Mouse (Mus musculus): ENCODE measurements at regions not wholly inside any gene's neighbourhood (a gene's known extent, or its start where the extent isn't known, plus 50 kb on each side); places are given as distances from the start of the nearest gene placed in this dataset.

GRCm38 (mm10) chr13:34497667-34498066 lies 152.7 kb upstream of the Slc22a23 start:
- WGBS = 93% methylated on average over 3 of the region's 3 CpGs
- H3K9ac ChIP-seq = no peak overlapping the region
- no peak for ATAC-seq (ENCODE audit: low read depth)
- no peaks in the 10 kb centered on the region for H3K4me1 ChIP-seq (replicated peaks)
- H3K27me3 ChIP-seq = no peaks in the 10 kb centered on the region
- no peaks in the 10 kb centered on the region for H3K36me3 ChIP-seq
- H3K9me3 ChIP-seq = no peaks in the 10 kb centered on the region
- H3K27ac ChIP-seq (replicated peaks) = no peak overlapping the region
- no peak overlapping the region for H3K4me2 ChIP-seq
- H3K4me3 ChIP-seq = no peak overlapping the region

- H3K4me1 ChIP-seq (replicated peaks) = no peaks in the 10 kb centered on the region
- WGBS = 97% methylated on average over 1 of the region's 1 CpGs
- H3K4me3 ChIP-seq = no peak overlapping the region
- no peaks in the 10 kb centered on the region for H3K36me3 ChIP-seq
- no peak overlapping the region for H3K4me2 ChIP-seq
- H3K27me3 ChIP-seq = no peaks in the 10 kb centered on the region
- H3K9ac ChIP-seq = no peak overlapping the region
- no peaks in the 10 kb centered on the region for H3K9me3 ChIP-seq
- H3K27ac ChIP-seq (replicated peaks) = no peak overlapping the region
- ATAC-seq (ENCODE audit: low read depth) = no peak
These were observed 139.8 kb upstream of the Slc22a23 start for GRCm38 (mm10) chr13:34484831-34485230.

DNA sequence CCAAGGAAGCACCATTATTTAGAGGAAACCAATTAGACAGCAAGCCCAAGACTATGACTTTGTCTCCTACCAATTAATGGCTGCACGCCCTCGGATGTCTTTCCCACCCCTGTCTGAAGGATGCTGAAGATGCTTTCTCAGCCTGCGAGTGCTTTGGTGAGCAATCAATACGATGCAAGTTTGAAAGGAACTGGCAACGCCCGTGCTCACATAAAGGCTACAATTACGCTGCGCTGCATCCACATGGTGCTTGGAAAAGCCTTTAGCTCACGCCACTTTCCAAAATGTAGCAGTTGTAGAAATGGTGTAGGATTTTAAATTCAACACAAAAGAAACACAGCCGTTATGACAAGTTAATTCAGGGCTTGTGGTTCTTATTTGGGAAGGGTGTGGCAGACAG lies 136.5 kb upstream of the Slc22a23 start:
- Histone ChIP-seq H3K9ac (no peak overlapping the region), H3K36me3 (no peaks in the 10 kb centered on the region), H3K9me3 (no peaks in the 10 kb centered on the region), H3K4me3 (no peak overlapping the region), H3K4me2 (no peak overlapping the region), H3K4me1 (replicated peaks) (no peaks in the 10 kb centered on the region), H3K27me3 (no peaks in the 10 kb centered on the region), H3K27ac (replicated peaks) (no peak overlapping the region)
- 79% methylated on average over 10 of the region's 10 CpGs for WGBS
- ATAC-seq (ENCODE audit: low read depth) = no peak

DNA sequence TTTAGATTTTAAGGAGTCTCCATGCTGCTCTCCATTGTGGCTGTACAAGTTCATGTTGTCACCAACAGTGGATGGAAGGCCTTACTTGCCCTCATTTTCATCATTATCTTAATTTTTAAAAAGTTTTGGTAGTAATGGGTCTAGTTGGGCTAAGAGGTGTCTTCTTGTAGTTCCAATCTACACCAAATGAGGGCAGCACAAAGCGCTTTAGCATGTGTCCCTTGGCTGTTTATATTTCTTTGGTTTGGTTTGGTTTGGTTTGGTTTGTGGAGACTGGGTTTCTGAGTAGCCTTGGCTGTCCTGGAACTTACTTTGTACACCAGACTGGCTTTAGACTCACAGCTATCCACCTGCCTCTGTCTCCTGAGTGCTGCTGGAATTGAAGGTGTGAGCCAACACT lies 125.4 kb upstream of the Slc22a23 start:
- ATAC-seq (ENCODE audit: low read depth) = no peak
- Histone ChIP-seq H3K4me2 (no peak overlapping the region), H3K9ac (no peak overlapping the region), H3K4me1 (replicated peaks) (peaks cover 24% of the 10 kb centered on the region), H3K4me3 (no peak overlapping the region), H3K9me3 (no peaks in the 10 kb centered on the region), H3K27ac (replicated peaks) (no peak overlapping the region), H3K36me3 (no peaks in the 10 kb centered on the region), H3K27me3 (no peaks in the 10 kb centered on the region)
- WGBS = 75% methylated on average over 1 of the region's 1 CpGs

DNA sequence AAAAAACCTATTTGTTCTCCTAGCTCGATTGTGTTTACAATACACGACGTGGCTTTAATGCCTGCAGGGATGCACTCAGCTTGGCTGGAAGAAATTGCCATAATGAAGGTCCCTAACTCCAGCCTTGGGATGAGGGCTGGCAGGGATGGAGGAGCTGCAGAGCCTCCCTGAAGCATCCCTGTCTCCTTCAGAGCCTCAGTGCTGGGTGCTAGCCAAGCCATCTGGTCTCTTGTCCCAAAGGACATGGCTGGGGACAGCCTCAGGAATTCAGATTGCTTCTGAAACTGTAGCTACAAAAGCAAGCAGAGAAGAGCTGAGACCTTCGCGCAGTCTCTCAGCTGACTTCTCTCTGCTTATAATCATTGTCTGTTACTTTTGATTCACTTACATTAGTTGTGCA lies 124.6 kb upstream of the Slc22a23 start:
- Histone ChIP-seq H3K9me3 (no peaks in the 10 kb centered on the region), H3K27me3 (no peaks in the 10 kb centered on the region), H3K4me3 (no peak overlapping the region), H3K36me3 (no peaks in the 10 kb centered on the region), H3K4me1 (replicated peaks) (peaks cover 24% of the 10 kb centered on the region), H3K9ac (no peak overlapping the region), H3K27ac (replicated peaks) (no peak overlapping the region), H3K4me2 (no peak overlapping the region)
- WGBS = 74% methylated on average over 5 of the region's 5 CpGs
- no peak for ATAC-seq (ENCODE audit: low read depth)

GRCm38 (mm10) chr13:34468132-34468748 lies 123.3 kb upstream of the Slc22a23 start:
- Histone ChIP-seq H3K4me2 (no peak overlapping the region), H3K9ac (no peak overlapping the region), H3K4me3 (no peak overlapping the region), H3K9me3 (no peaks in the 10 kb centered on the region), H3K4me1 (replicated peaks) (peaks cover 30% of the 10 kb centered on the region), H3K36me3 (no peaks in the 10 kb centered on the region), H3K27me3 (no peaks in the 10 kb centered on the region), H3K27ac (replicated peaks) (no peak overlapping the region)
- no peak for ATAC-seq (ENCODE audit: low read depth)
- 54% methylated on average over 3 of the region's 3 CpGs for WGBS

GRCm38 (mm10) chr13:34465862-34466430 lies 121.0 kb upstream of the Slc22a23 start:
- Histone ChIP-seq H3K9ac (no peak overlapping the region), H3K9me3 (no peaks in the 10 kb centered on the region), H3K4me3 (no peak overlapping the region), H3K27me3 (no peaks in the 10 kb centered on the region), H3K27ac (replicated peaks) (no peak overlapping the region), H3K36me3 (no peaks in the 10 kb centered on the region), H3K4me1 (replicated peaks) (peaks cover 42% of the 10 kb centered on the region), H3K4me2 (no peak overlapping the region)
- 0 out of 2 replicates have a peak, but pooled peaks have one; percentile 28 for ATAC-seq (ENCODE audit: low read depth)

DNA sequence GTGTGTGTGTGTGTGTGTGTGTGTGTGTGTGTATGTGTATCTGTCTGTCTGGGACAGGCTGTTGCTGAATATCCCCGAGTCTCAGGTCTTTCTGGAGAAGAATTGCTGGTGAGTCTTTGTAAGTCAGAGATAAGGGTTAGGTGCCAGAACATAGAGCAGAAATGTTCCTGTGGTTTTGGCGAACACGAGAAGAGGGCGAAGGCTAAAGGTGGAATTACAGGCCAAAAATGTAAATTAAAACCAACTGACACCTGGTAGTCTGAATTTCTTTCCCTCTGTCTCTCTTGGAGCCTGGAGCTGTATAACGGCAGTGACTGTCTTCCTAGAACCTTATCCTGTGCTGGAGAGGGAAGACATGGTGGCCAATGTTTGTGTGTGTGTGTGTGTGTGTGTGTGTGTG lies 120.5 kb upstream of the Slc22a23 start:
- no peak overlapping the region for H3K27ac ChIP-seq (replicated peaks)
- H3K4me2 ChIP-seq = no peak overlapping the region
- no peaks in the 10 kb centered on the region for H3K36me3 ChIP-seq
- no peaks in the 10 kb centered on the region for H3K27me3 ChIP-seq
- ATAC-seq (ENCODE audit: low read depth) = no peak
- H3K4me3 ChIP-seq = no peak overlapping the region
- peaks cover 42% of the 10 kb centered on the region for H3K4me1 ChIP-seq (replicated peaks)
- H3K9me3 ChIP-seq = no peaks in the 10 kb centered on the region
- WGBS = 81% methylated on average over 5 of the region's 5 CpGs
- no peak overlapping the region for H3K9ac ChIP-seq

GRCm38 (mm10) chr13:34464221-34464620 lies 119.2 kb upstream of the Slc22a23 start:
- Histone ChIP-seq H3K9me3 (no peaks in the 10 kb centered on the region), H3K36me3 (no peaks in the 10 kb centered on the region), H3K4me3 (no peak overlapping the region), H3K4me2 (no peak overlapping the region), H3K9ac (no peak overlapping the region), H3K4me1 (replicated peaks) (peaks cover 36% of the 10 kb centered on the region), H3K27ac (replicated peaks) (no peak overlapping the region), H3K27me3 (no peaks in the 10 kb centered on the region)
- ATAC-seq (ENCODE audit: low read depth) = no peak
- 91% methylated on average over 4 of the region's 4 CpGs for WGBS

DNA sequence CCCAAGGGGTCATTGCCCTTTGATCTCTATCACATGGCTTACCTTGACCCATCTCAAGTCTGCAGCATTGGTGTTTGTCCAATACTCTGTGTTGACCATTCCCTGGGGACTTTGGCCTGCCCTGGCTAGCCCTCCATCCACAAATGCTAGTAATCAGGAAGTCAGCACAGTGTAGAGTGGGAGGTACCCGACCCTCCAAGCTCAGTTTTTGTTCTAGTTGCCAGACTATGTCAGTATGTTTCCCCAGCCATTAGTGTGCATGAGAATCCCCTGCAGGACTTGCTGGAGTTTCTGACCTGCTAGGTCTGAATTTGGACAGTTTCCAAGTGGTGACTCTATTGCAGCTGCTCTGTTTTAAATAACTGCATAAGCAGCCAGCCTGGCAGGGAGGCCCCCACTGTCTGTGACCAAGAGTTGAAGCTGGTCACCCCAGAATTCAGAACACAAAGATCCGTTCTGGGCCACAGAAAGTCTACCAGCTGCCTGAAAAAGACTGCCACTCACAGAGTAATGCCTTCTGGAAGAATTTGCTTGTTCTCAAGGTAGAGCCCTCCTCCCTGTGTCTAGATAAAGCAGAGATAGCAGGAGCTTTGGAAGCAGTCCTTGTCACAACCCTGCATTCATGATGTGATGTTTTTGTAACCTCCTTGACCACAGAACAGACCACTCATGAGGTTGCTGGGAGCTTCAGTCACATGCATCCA lies 118.0 kb upstream of the Slc22a23 start:
- H3K36me3 ChIP-seq = no peaks in the 10 kb centered on the region
- no peak overlapping the region for H3K9ac ChIP-seq
- H3K4me3 ChIP-seq = no peak overlapping the region
- H3K27me3 ChIP-seq = no peaks in the 10 kb centered on the region
- H3K9me3 ChIP-seq = no peaks in the 10 kb centered on the region
- H3K4me1 ChIP-seq (replicated peaks) = peaks cover 25% of the 10 kb centered on the region
- peak; percentile 53 for ATAC-seq (ENCODE audit: low read depth)
- 43% methylated on average over 2 of the region's 2 CpGs for whole genome bisulfite sequencing
- H3K27ac ChIP-seq (replicated peaks) = peak overlapping the region; percentile 4; the same call in 1 of the 2 replicates
- H3K4me2 ChIP-seq = no peak overlapping the region

- H3K4me1 ChIP-seq (replicated peaks) = peaks cover 25% of the 10 kb centered on the region
- H3K9me3 ChIP-seq = no peaks in the 10 kb centered on the region
- no peaks in the 10 kb centered on the region for H3K27me3 ChIP-seq
- H3K9ac ChIP-seq = no peak overlapping the region
- no peak for ATAC-seq (ENCODE audit: low read depth)
- WGBS = 74% methylated on average over 6 of the region's 6 CpGs
- no peak overlapping the region for H3K4me3 ChIP-seq
- H3K36me3 ChIP-seq = no peaks in the 10 kb centered on the region
- H3K4me2 ChIP-seq = no peak overlapping the region
- no peak overlapping the region for H3K27ac ChIP-seq (replicated peaks)
These were observed 117.3 kb upstream of the Slc22a23 start for GRCm38 (mm10) chr13:34462206-34462807.

- Histone ChIP-seq H3K4me3 (no peak overlapping the region), H3K4me2 (no peak overlapping the region), H3K36me3 (no peaks in the 10 kb centered on the region), H3K27me3 (no peaks in the 10 kb centered on the region), H3K27ac (replicated peaks) (no peak overlapping the region), H3K9ac (no peak overlapping the region), H3K9me3 (no peaks in the 10 kb centered on the region), H3K4me1 (replicated peaks) (peaks cover 19% of the 10 kb centered on the region)
- no peak for ATAC-seq (ENCODE audit: low read depth)
- WGBS = 75% methylated on average over 4 of the region's 4 CpGs
These were observed 116.0 kb upstream of the Slc22a23 start for GRCm38 (mm10) chr13:34460969-34461368.

Data from neural tube, embryonic 13.5 days (tissue).